Comparison of ENCODE assay signal across 10 mouse cellular contexts in genomic region chr17:56371029-56371660, GRCm38 (mm10). TPM values are rescaled to one million over a fixed set of nuclear protein-coding genes. Genes with fewer than 3 reads are reported as not detected.
DNase-seq lines count a peak whose midpoint lies in the region; ATAC-seq and TF ChIP-seq lines count a peak whose summit lies in the region.
"Had no signal": no experiment of that assay in that cellular context is flagged by ENCODE, and none has a peak within 500 bp of the region (broad histone marks: within the 10 kb centered on the region; RNA-seq: fewer than 3 reads in every experiment).

No protein-coding gene starts in this region.

- H3K4me3 ChIP-seq in layer of hippocampus, adult 2 months = no peak overlapping the region
- H3K4me3 ChIP-seq in stomach, postnatal 0 days (ENCODE audit: low read depth, low read length) = no peak overlapping the region
- H3K4me3 ChIP-seq: erythroblast, embryonic 14.5 days; heart, adult 2 months had no signal

- WGBS in stomach, postnatal 0 days = 77% methylated on average over 15 of the region's 15 CpGs

- no peaks in the 10 kb centered on the region for H3K9me3 ChIP-seq in stomach, postnatal 0 days (ENCODE audit: control insufficient read depth, low read length)

- TF ChIP-seq CTCF in layer of hippocampus, adult 2 months (conservative IDR thresholded peaks at IDR 0.05) = no peak
- TF ChIP-seq CTCF in stomach, postnatal 0 days (IDR thresholded peaks at IDR 0.05; ENCODE audit: low read depth) = no peak

- peak overlapping the region; percentile 95 for H3K27ac ChIP-seq in layer of hippocampus, adult 2 months
- peak overlapping the region; percentile 71 for H3K27ac ChIP-seq in stomach, postnatal 0 days (replicated peaks)
- H3K27ac ChIP-seq: heart, adult 2 months had no signal

- intact Hi-C loops in left cerebral cortex, postnatal 36 days (cut with DNase I) = no loop called here

- H3K36me3 ChIP-seq in stomach, postnatal 0 days (ENCODE audit: control insufficient read depth, insufficient read depth, low read length) = peaks cover 13% of the 10 kb centered on the region

- H3K4me1 ChIP-seq in stomach, postnatal 0 days (replicated peaks; ENCODE audit: control insufficient read depth, insufficient read depth) = no peaks in the 10 kb centered on the region

- TF ChIP-seq EP300 in stomach, postnatal 0 days (optimal IDR thresholded peaks at IDR 0.05) = no peak

- H3K27me3 ChIP-seq in stomach, postnatal 0 days (ENCODE audit: control insufficient read depth, insufficient read depth, low read length) = no peaks in the 10 kb centered on the region

- no peak overlapping the region for H3K9ac ChIP-seq in stomach, postnatal 0 days (ENCODE audit: low read length)

- peak; percentile 91 for DNase-seq in right cerebral cortex, adult 18-20 months
- no peak for DNase-seq in right cerebral cortex, postnatal 4 days
- peak; percentile 75 to 89 for DNase-seq in layer of hippocampus, adult 2 months (ENCODE audit: low spot score in 2 of 2)
- peak; percentile 81 to 83 for DNase-seq in left cerebral cortex, postnatal 36 days (ENCODE audit: low spot score in 2 of 2)
- no peak for DNase-seq in stomach, postnatal 0 days (ENCODE audit: low spot score)
- DNase-seq in adipocyte (ENCODE audit: low spot score) = no peak
- DNase-seq in gastrocnemius, postnatal 25 days = no peak
- DNase-seq in lung, postnatal 25 days (ENCODE audit: low spot score) = no peak
- DNase-seq: heart, adult 2 months had no signal

- no peak overlapping the region for H3K4me2 ChIP-seq in stomach, postnatal 0 days (replicated peaks; ENCODE audit: low read depth)

- peak; percentile 23; the same call in 1 of the 2 replicates for ATAC-seq in stomach, postnatal 0 days (ENCODE audit: low FRiP score, low TSS enrichment)

RNA-seq across cellular contexts. Expression of gene Kdm4b, which starts 45.3 kb away (rescaled TPM):
- total RNA-seq in layer of hippocampus, adult 2 months (2021) = 10 to 100 TPM; 87.8 to 96.3 TPM
- total RNA-seq in left cerebral cortex, postnatal 36 days (2021) = 10 to 100 TPM; 64.4 to 78.3 TPM
- 13.5 and 15.0 TPM in 2 replicates for polyA plus RNA-seq in stomach, postnatal 0 days (2015; fragmentation: Nextera tagmentation; extraction: Ambion mirVana)
- 10 to 100 TPM; 21.5 to 22.6 TPM for total RNA-seq in gastrocnemius, postnatal 25 days (2021)

Comparison
In these comparisons a context has a peak if more than half of its experiments do, and no peak if none do; other contexts are left out.
1. DNase-seq: peak in right cerebral cortex, adult 18-20 months (single experiment), layer of hippocampus, adult 2 months (2 of 2) and left cerebral cortex, postnatal 36 days (2 of 2); none in right cerebral cortex, postnatal 4 days (single experiment), stomach, postnatal 0 days (single experiment), adipocyte (single experiment), gastrocnemius, postnatal 25 days (single experiment) and lung, postnatal 25 days (single experiment).